Mouse (Mus musculus) limb, embryonic 15.5 days (tissue): ENCODE data around the gene Brms1. TPM values are rescaled to one million over a fixed set of nuclear protein-coding genes. Genes with fewer than 3 reads are reported as not detected.

Experiments used
- ATAC-seq: fragments of 200-750 bp; cut with Nextera tagmentation; 2 replicates; pipeline ENCODE4 v1.8.0; 2017; ENCODE audit warnings: low read depth, moderate TSS enrichment; ENCODE audit not compliant: insufficient number of reproducible peaks, low FRiP score, low TSS enrichment
- H3K27ac ChIP-seq: fragments of 300-500 bp; sonication (generic); 2 replicates; pipeline ENCODE4 v1.5.1; 2015; ENCODE audit warnings: moderate library complexity, mild to moderate bottlenecking, inconsistent platforms
- H3K27me3 ChIP-seq: fragments of 300-500 bp; sonication (generic); 2 replicates; pipeline ENCODE4 v1.6.1; 2015; ENCODE audit warnings: inconsistent platforms
- H3K36me3 ChIP-seq: fragments of 300-500 bp; sonication (generic); 2 replicates; pipeline ENCODE4 v1.6.1; 2015; ENCODE audit warnings: inconsistent platforms
- H3K4me1 ChIP-seq: fragments of 300-500 bp; sonication (generic); 2 replicates; pipeline ENCODE4 v1.6.1; 2015; ENCODE audit warnings: inconsistent platforms
- H3K4me2 ChIP-seq: fragments of 300-500 bp; sonication (generic); 2 replicates; pipeline ENCODE4 v1.6.1; 2015; ENCODE audit warnings: mild to moderate bottlenecking, inconsistent platforms
- H3K4me3 ChIP-seq: fragments of 300-500 bp; sonication (generic); 2 replicates; pipeline ENCODE4 v1.5.1; 2015; ENCODE audit warnings: mild to moderate bottlenecking, inconsistent platforms
- H3K9ac ChIP-seq: fragments of 300-500 bp; sonication (generic); 2 replicates; pipeline ENCODE4 v1.6.1; 2015; ENCODE audit warnings: inconsistent platforms
- H3K9me3 ChIP-seq: fragments of 300-500 bp; sonication (generic); 2 replicates; pipeline ENCODE4 v1.6.1; 2016; ENCODE audit warnings: inconsistent platforms
- WGBS: fragments of 180-500 bp; shearing (Covaris S2); methylation state at CpG from one replicate; pipeline ENCODE4 v1.1.7; 2015; 5-methylcytosine and 5-hydroxymethylcytosine counted together
- polyA plus RNA-seq: library from polyadenylated mRNA; unstranded; fragments of >200 nt; fragmentation: Nextera tagmentation; extraction: Ambion mirVana; gene quantifications from 2 replicates; pipeline ENCODE4 v1.2.1, GENCODE M21; 2015

Brms1 gene
- polyA plus RNA-seq, 1 experiment from 2014 or later, result 42.4 TPM

GRCm38 (mm10) chr19:5097521-5098362 lies 56.6 kb downstream of the Brms1 start:
- H3K4me2 ChIP-seq, result peak overlapping the region; percentile 99
- no peaks in the 10 kb centered on the region for H3K27me3 ChIP-seq
- H3K4me3 ChIP-seq, result peak overlapping the region; percentile 68
- WGBS, result 7% methylated on average over 31 of the region's 31 CpGs
- peak overlapping the region; percentile 71 for H3K27ac ChIP-seq
- no peak for ATAC-seq
- H3K9me3 ChIP-seq, result no peaks in the 10 kb centered on the region
- peaks cover 46% of the 10 kb centered on the region for H3K36me3 ChIP-seq
- H3K4me1 ChIP-seq, result peaks cover 63% of the 10 kb centered on the region
- H3K9ac ChIP-seq, result peak overlapping the region; percentile 80

- WGBS, result 1% methylated on average over 38 of the region's 48 CpGs
- peaks cover 63% of the 10 kb centered on the region for H3K4me1 ChIP-seq
These were observed 57.4 kb downstream of the Brms1 start, which contains the start of gene Cnih2 for GRCm38 (mm10) chr19:5098363-5099143. Gene Cnih2, minus strand, starts transcription at chr19:5098521.

More at GRCm38 (mm10) chr19:5098363-5099143, 57.4 kb downstream of the Brms1 start, which contains the start of gene Cnih2:
- Histone ChIP-seq H3K9ac (peak within 1 kb of the TSS; percentile 80), H3K4me3 (peak within 1 kb of the TSS; percentile 68), H3K27me3 (no peaks in the 10 kb centered on the region), H3K4me2 (peak within 1 kb of the TSS; percentile 99), H3K27ac (peak within 1 kb of the TSS; percentile 71), H3K36me3 (peaks cover 46% of the 10 kb centered on the region), H3K9me3 (no peaks in the 10 kb centered on the region)
- ATAC-seq, result peak; percentile 56; the same call in 1 of the 2 replicates

Other genes with a start within 250 kb of the Brms1 start
- gene Rbm4, start 247.5 kb upstream of the Brms1 start, polyA plus RNA-seq, result 60.3 and 63.0 TPM in 2 replicates
- 31.2 and 31.5 TPM in 2 replicates for gene Gm21992, start 229.7 kb upstream of the Brms1 start, polyA plus RNA-seq
- 70.3 and 70.7 TPM in 2 replicates for gene Rbm14, start 229.7 kb upstream of the Brms1 start, polyA plus RNA-seq
- gene Ccs, start 202.0 kb upstream of the Brms1 start, polyA plus RNA-seq, result 63.7 and 63.9 TPM in 2 replicates
- gene Ccdc87, start 202.0 kb upstream of the Brms1 start, polyA plus RNA-seq, result 0.16 TPM in 1 of 2 replicates, not detected in the other
- gene Ctsf, start 186.2 kb upstream of the Brms1 start, polyA plus RNA-seq, result 48.6 and 49.4 TPM in 2 replicates
- 9.5 and 14.1 TPM in 2 replicates for gene Actn3, start 163.4 kb upstream of the Brms1 start, polyA plus RNA-seq
- 9.9 and 11.4 TPM in 2 replicates for gene Zdhhc24, start 162.7 kb upstream of the Brms1 start, polyA plus RNA-seq
- gene Bbs1, start 134.7 kb upstream of the Brms1 start, polyA plus RNA-seq, result 3.0 and 3.3 TPM in 2 replicates
- 127 and 135 TPM in 2 replicates for gene Dpp3, start 113.1 kb upstream of the Brms1 start, polyA plus RNA-seq
- gene Peli3, start 98.2 kb upstream of the Brms1 start, polyA plus RNA-seq, result 2.6 and 4.0 TPM in 2 replicates
- gene Mrpl11, start 79.2 kb upstream of the Brms1 start, polyA plus RNA-seq, result 80.5 and 83.4 TPM in 2 replicates
- gene Npas4, start 51.0 kb upstream of the Brms1 start, polyA plus RNA-seq, result not detected in 2 replicates
- 4.4 and 5.2 TPM in 2 replicates for gene Slc29a2, start 17.5 kb upstream of the Brms1 start, polyA plus RNA-seq
- gene B4gat1, start 2.5 kb upstream of the Brms1 start, polyA plus RNA-seq, result 45.1 and 47.9 TPM in 2 replicates
- 2.5 and 3.0 TPM in 2 replicates for gene AC124502.3, start 2.5 kb upstream of the Brms1 start, polyA plus RNA-seq
- gene Rin1, start 9.1 kb downstream of the Brms1 start, polyA plus RNA-seq, result 2.6 and 3.2 TPM in 2 replicates
- 95.9 and 117 TPM in 2 replicates for gene Cd248, start 26.7 kb downstream of the Brms1 start, polyA plus RNA-seq
- 1.0 and 2.2 TPM in 2 replicates for gene Tmem151a, start 44.2 kb downstream of the Brms1 start, polyA plus RNA-seq
- 126 and 140 TPM in 2 replicates for gene Yif1a, start 47.2 kb downstream of the Brms1 start, polyA plus RNA-seq
- gene Cnih2, start 57.2 kb downstream of the Brms1 start, polyA plus RNA-seq, result 17.6 and 26.3 TPM in 2 replicates
- 239 and 270 TPM in 2 replicates for gene Rab1b, start 65.7 kb downstream of the Brms1 start, polyA plus RNA-seq
- gene Klc2, start 77.2 kb downstream of the Brms1 start, polyA plus RNA-seq, result 13.0 and 16.9 TPM in 2 replicates
- 19.9 and 23.7 TPM in 2 replicates for gene Pacs1, start 231.8 kb downstream of the Brms1 start, polyA plus RNA-seq